Mouse (Mus musculus): ENCODE results near the gene Jakmip3. TPM values are rescaled to one million over a fixed set of nuclear protein-coding genes. Genes with fewer than 3 reads are reported as not detected.

Gene Jakmip3
- polyA plus RNA-seq, 1 experiment from 2014 or later, result 0.47 TPM

DNA sequence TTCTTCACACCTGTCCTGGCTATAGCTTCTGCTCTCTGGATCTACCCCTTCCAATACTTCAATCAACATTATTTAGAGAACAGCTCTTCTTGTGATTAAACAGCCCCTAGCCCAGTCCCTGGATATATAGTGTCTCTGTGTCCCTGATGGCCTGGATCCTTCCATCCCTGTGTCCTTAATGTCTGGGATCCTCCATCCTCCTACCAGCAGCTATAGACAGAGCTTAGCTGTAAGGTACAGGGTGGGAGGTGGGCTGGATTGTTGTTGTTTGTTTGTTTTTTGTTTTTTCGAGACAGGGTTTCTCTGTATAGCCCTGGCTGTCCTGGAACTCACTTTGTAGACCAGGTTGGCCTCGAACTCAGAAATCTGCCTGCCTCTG lies 179.2 kb downstream of the Jakmip3 start:
- H3K4me1 ChIP-seq, result no peaks in the 10 kb centered on the region
- H3K36me3 ChIP-seq (replicated peaks), result no peaks in the 10 kb centered on the region
- no peak for DNase-seq (ENCODE audit: extremely low spot score, low spot score)
- no peak overlapping the region for H3K4me3 ChIP-seq
- no peak overlapping the region for H3K27ac ChIP-seq
- H3K27me3 ChIP-seq (ENCODE audit: poor library complexity, severe bottlenecking), result peaks cover 7% of the 10 kb centered on the region
- WGBS, result 72% methylated on average over 2 of the region's 2 CpGs
- H3K9me3 ChIP-seq, result no peaks in the 10 kb centered on the region

DNA sequence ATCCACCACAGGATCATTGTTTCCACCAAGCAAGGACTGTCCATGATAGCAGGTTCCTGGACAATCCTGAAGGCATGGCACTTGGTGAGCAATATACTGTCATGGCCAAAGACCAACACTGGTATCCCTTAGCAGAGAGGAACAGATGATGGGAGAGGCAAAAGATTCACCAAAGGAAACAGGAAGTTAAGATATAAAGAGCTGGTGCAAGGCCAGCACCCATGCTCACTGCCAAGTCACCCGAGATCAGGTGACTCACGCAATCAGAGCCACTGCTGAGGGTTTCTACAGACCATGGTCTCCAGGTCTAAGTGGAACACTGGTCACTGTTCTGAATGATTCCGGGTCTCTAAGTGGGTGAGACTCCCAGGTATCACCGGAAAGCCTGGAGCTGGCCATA lies 185.4 kb downstream of the Jakmip3 start:
- Histone ChIP-seq H3K27me3 (ENCODE audit: poor library complexity, severe bottlenecking) (peaks cover 19% of the 10 kb centered on the region), H3K27ac (no peak overlapping the region), H3K9me3 (no peaks in the 10 kb centered on the region), H3K36me3 (replicated peaks) (no peaks in the 10 kb centered on the region), H3K4me1 (peaks cover 12% of the 10 kb centered on the region), H3K4me3 (no peak overlapping the region)
- 89% methylated on average over 4 of the region's 4 CpGs for WGBS
- no peak for DNase-seq (ENCODE audit: extremely low spot score, low spot score)

DNA sequence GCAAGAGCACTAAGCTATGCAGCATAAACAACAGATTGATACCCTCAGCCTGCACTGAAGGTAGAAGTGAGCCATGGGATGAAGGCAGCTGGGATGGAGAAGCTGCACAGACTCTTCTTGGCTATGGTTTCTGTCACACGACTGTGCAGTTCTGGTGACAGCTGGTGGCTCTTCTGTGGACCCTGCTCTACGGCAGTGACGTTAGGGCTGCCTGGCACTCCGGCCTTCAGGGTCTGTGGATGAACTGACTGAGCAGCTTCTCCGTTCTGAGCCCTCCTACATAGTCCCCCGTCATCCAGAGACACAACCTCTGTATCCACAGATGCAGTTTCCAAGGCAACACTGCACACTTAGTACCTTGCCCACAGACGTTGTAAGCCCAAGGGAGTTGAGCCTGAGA lies 186.0 kb downstream of the Jakmip3 start:
- 90% methylated on average over 7 of the region's 7 CpGs for WGBS
- Histone ChIP-seq H3K4me1 (peaks cover 18% of the 10 kb centered on the region), H3K36me3 (replicated peaks) (no peaks in the 10 kb centered on the region), H3K4me3 (no peak overlapping the region), H3K27me3 (ENCODE audit: poor library complexity, severe bottlenecking) (peaks cover 23% of the 10 kb centered on the region), H3K27ac (no peak overlapping the region), H3K9me3 (no peaks in the 10 kb centered on the region)
- no peak for DNase-seq (ENCODE audit: extremely low spot score, low spot score)

DNA sequence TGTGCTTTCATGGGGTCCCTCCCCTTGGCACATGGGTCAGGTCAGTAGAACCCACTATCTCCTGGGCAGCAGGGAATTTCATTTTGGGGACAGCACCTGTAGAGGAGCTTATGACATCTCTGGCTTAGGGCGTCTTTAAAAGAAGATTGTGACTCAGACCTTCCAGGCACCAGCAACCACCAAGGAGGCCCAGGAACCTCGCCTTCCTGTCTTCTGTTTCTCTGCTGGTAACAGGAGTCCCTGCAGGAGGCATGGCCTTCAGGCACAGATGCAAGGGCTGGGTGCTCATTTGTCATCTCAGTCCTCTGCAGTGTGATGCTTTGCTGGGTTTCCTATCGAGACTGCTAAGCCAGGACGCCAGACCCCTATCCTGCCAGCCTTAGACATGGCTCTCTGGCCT lies 188.5 kb downstream of the Jakmip3 start:
- Histone ChIP-seq H3K4me1 (peaks cover 25% of the 10 kb centered on the region), H3K27me3 (ENCODE audit: poor library complexity, severe bottlenecking) (peaks cover 41% of the 10 kb centered on the region), H3K36me3 (replicated peaks) (no peaks in the 10 kb centered on the region), H3K27ac (no peak overlapping the region), H3K9me3 (no peaks in the 10 kb centered on the region), H3K4me3 (no peak overlapping the region)
- WGBS, result 86% methylated on average over 4 of the region's 4 CpGs
- no peak for DNase-seq (ENCODE audit: extremely low spot score, low spot score)

DNA sequence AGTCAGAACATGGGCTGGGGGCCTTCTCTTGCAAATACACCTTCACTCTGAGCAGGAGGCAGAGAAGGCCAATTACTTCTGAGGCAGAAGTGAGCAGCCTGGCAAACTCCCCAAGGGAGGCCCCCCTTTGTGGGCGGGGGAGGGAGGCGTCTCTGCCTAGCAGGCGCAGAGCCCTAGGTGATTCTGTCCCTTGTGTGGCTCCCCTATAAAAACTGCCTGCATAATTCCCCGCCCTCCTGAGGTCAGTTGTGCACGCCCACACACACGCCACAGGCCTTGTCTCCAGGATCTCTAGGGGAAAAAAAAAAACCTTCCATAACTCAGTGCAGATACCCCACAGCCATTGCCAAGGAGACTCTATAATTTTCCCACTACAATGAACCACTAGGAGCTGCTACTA lies 189.8 kb downstream of the Jakmip3 start:
- no peak overlapping the region for H3K4me3 ChIP-seq
- peaks cover 55% of the 10 kb centered on the region for H3K27me3 ChIP-seq (ENCODE audit: poor library complexity, severe bottlenecking)
- WGBS, result 57% methylated on average over 6 of the region's 6 CpGs
- no peaks in the 10 kb centered on the region for H3K9me3 ChIP-seq
- H3K4me1 ChIP-seq, result peaks cover 27% of the 10 kb centered on the region
- no peak for DNase-seq (ENCODE audit: extremely low spot score, low spot score)
- H3K36me3 ChIP-seq (replicated peaks), result no peaks in the 10 kb centered on the region
- H3K27ac ChIP-seq, result no peak overlapping the region

DNA sequence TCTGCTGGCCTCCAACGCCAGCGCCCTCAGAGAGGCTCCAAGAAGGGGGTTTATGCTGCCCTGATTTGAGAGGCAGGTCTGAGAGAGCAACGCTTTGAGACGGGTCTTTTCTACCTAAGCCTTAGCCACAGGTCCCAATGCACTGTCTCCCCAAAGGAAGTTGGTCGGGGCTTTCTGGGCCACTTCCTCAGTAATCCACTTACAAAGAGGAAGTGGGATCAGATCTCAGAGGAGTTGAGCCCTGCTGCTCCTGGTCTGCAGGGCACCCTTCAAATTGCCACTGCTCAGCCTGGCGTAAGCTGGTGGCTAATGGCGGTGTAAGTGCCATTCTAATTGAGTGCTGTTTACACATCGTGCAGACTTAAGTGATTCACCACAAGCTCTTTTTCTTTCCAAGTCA lies 191.0 kb downstream of the Jakmip3 start:
- Histone ChIP-seq H3K4me1 (peaks cover 38% of the 10 kb centered on the region), H3K27me3 (ENCODE audit: poor library complexity, severe bottlenecking) (peaks cover 67% of the 10 kb centered on the region), H3K9me3 (no peaks in the 10 kb centered on the region), H3K4me3 (no peak overlapping the region), H3K27ac (no peak overlapping the region), H3K36me3 (replicated peaks) (no peaks in the 10 kb centered on the region)
- WGBS, result 71% methylated on average over 8 of the region's 8 CpGs
- DNase-seq (ENCODE audit: extremely low spot score, low spot score), result no peak

DNA sequence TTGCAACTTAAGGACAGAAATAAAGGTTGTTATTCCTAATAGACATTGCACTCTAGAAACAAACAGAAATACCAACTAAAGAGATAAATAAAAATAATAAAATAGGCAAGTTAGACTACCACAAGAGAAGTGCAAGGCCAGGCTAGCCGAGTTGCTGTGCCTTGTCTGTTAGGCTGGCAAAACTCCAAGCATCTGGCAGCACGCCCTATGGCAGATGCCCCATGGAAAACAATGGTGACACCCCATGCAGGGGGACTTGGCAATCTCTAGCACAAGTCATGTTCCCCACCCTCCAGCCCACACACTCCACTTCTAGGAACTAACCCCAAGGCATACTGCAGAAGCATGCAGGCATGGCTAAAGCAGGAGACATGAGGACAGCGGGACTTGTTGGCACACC lies 192.9 kb downstream of the Jakmip3 start:
- Histone ChIP-seq H3K36me3 (replicated peaks) (no peaks in the 10 kb centered on the region), H3K4me3 (no peak overlapping the region), H3K9me3 (no peaks in the 10 kb centered on the region), H3K27ac (no peak overlapping the region), H3K4me1 (peaks cover 42% of the 10 kb centered on the region), H3K27me3 (ENCODE audit: poor library complexity, severe bottlenecking) (peaks cover 80% of the 10 kb centered on the region)
- no peak for DNase-seq (ENCODE audit: extremely low spot score, low spot score)
- WGBS, result 93% methylated on average over 3 of the region's 3 CpGs

Other genes starting within 250 kb of the Jakmip3 start
- gene Ppp2r2d, start 94.7 kb upstream of the Jakmip3 start, polyA plus RNA-seq (2016; fragmentation: Nextera tagmentation; extraction: Ambion mirVana), result 44.4 and 47.0 TPM in 2 replicates
- 9.8 and 11.3 TPM in 2 replicates for gene Mapk1ip1, start 94.5 kb upstream of the Jakmip3 start, polyA plus RNA-seq (2016; fragmentation: Nextera tagmentation; extraction: Ambion mirVana)
- gene Bnip3, start 31.2 kb upstream of the Jakmip3 start, polyA plus RNA-seq (2016; fragmentation: Nextera tagmentation; extraction: Ambion mirVana), result 111 and 127 TPM in 2 replicates
- gene Dpysl4, start 145.3 kb downstream of the Jakmip3 start, polyA plus RNA-seq (2016; fragmentation: Nextera tagmentation; extraction: Ambion mirVana), result 72.5 and 76.5 TPM in 2 replicates